Mouse (Mus musculus): ENCODE measurements around the gene Tspan33. TPM values are rescaled to one million over a fixed set of nuclear protein-coding genes. Genes with fewer than 3 reads are reported as not detected.

Tspan33 gene
- total RNA-seq, 1 experiment from 2014 or later: 6.5 TPM

DNA sequence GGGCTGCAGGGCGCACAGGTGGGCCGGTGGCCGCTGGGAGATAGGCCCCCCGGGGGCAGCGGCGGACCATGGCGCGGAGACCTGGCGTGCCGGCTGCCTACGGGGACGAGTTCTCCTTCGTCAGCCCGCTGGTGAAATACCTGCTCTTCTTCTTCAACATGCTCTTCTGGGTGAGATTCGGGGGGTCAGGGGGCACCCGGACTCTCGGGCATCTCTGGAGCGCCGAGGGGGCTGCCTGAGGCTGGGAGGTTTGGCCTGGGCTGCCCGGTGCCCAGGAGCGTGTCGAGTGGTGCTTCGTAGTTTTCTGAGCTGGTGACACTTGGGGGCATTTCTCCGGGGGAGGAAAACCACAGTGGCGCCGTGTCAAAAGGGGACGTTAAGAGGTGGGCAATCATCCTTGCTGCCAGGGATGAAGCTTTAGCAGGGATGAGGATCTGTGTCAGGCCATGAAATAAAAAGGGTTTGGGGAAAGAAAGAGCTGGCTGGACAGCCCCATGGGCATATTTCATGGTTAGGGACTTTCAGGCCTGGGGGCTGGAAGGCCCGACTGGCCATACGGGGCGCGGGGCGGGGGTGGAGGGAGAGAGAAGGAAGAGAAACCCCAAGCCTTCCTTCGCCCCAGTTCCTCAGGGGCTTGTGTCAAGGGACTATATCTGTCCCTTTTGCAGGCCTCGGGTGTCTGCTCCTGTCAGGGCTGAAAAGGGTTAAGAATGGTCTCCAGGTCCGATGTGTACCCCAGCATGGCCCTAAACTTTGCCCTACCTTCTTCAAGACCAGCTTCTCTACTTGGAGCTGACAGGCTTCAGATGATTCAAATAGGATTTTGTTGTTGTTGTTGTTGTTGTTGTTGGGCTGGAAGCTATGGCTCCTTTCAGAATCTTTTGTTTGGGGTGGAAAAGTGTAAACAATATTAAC lies 610 bp downstream of the Tspan33 start:
- no peak for ATAC-seq (replicated peaks in 1 of 2; ENCODE audit: insufficient read depth in 1 of 2, low FRiP score in 2 of 2, low TSS enrichment in 1 of 2, low read depth in 1 of 2, poor library complexity in 2 of 2, severe bottlenecking in 2 of 2)

DNA sequence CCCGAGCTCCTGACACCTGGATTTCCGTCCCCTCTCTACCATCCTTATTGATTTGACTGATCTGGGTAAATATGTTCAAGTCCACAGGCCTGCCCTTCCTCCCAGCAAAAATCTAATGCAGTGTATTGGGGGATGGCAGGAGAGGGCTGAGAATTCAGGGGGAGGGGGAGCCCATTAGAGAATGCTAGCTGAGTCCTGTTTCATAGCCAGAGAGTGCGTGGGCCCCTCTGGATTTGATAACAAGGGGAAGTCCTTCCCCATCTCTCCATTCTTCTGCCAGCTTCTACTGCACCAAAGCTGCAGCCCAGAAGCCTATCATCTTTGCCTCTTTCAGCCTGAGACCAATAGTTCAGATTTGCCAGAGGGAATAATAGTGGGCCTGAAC lies 1.3 kb downstream of the Tspan33 start:
- ATAC-seq (replicated peaks in 1 of 2; ENCODE audit: insufficient read depth in 1 of 2, low FRiP score in 2 of 2, low TSS enrichment in 1 of 2, low read depth in 1 of 2, poor library complexity in 2 of 2, severe bottlenecking in 2 of 2): no peak

DNA sequence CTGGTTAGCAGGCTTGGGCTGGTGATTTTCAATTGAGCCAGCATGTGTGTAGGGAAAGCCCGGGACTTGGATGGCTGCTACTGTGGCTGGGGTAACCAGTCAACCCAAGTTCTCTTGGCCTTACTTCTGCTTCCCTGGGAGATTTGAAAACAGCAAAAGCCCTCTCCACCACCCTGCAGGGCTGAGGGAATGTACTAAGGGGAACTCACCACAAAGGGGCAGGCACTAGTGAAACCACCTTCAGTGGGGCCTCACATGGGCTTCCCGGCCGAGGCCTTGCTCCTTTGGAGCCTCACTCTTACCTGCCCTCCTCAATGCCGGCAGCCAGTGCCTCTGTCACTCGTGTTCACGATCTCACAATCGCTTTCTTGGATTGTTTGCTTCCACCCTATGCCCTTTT lies 2.0 kb downstream of the Tspan33 start:
- peak; percentile 69 to 70 for ATAC-seq (replicated peaks in 1 of 2; ENCODE audit: insufficient read depth in 1 of 2, low FRiP score in 2 of 2, low TSS enrichment in 1 of 2, low read depth in 1 of 2, poor library complexity in 2 of 2, severe bottlenecking in 2 of 2)

DNA sequence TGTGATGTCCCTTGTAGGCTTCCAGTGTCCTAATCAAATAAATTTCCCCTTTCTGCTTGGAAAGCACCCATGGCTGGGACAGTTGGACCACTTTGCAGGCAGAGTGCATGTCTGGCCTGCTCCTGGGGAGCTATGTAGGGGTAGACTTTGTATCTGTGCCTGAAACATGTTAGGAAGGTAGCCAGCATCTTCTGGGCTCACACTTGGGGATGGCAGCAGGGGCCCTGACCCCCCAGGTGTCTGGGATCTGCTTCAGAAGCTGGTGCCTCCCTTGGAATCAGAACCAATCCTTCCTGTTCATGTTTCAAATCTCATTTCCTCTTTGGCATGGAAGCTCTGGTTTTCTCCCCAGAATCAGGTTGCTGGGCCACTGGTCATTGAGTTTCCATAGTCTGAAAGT lies 3.1 kb downstream of the Tspan33 start:
- no peak for ATAC-seq (replicated peaks in 1 of 2; ENCODE audit: insufficient read depth in 1 of 2, low FRiP score in 2 of 2, low TSS enrichment in 1 of 2, low read depth in 1 of 2, poor library complexity in 2 of 2, severe bottlenecking in 2 of 2)

DNA sequence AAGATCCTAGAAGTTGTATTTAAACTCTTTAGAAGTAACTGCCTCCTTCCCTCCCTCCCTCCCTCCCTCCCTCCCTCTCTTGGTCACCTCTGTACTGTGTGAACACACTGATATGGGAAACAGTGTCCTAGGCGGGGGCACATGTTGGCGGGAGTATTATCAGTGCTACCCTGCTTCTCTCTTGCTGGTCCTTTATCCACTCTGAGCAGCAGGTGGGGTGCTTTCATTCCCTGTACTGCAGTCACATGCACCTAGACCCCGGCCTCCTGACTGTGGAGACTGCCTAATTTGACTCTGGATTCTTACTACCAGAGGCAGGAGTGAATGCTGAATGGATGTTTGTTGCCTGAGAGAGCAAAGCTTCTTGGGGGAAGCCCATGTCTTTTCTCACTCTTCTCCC lies 3.5 kb downstream of the Tspan33 start:
- no peak for ATAC-seq (replicated peaks in 1 of 2; ENCODE audit: insufficient read depth in 1 of 2, low FRiP score in 2 of 2, low TSS enrichment in 1 of 2, low read depth in 1 of 2, poor library complexity in 2 of 2, severe bottlenecking in 2 of 2)

DNA sequence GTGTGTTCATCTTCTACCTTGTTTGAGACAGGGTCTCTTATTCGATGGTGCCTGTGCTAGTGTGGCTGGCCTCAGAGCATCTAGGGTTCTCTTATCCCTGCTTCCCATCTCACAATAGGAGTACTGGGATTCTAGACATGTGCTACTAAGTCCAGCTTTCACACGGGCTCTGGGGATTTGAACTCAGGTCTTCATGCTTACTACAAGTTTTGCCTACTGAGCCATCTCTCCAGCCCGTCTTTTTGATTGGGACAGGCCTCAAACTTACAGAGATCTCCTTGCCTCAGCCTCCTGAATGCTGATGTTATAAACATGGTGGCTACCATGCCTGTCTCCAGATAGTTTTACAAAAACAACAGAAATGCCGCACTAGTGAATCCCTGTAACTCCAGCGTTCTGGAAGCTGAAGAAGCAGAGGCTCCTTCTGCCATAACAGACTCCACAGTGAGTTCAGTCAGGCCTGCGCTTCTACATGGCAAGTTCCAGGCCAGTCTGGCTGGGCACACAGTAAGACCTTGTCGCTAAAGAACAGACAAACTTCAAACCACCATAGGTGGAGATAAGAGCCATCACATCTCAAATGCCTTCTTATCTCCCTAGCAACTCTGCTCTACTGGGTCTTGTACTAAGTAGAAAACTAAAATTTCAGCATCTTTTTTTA lies 5.2 kb downstream of the Tspan33 start:
- no peak for ATAC-seq (replicated peaks in 1 of 2; ENCODE audit: insufficient read depth in 1 of 2, low FRiP score in 2 of 2, low TSS enrichment in 1 of 2, low read depth in 1 of 2, poor library complexity in 2 of 2, severe bottlenecking in 2 of 2)

DNA sequence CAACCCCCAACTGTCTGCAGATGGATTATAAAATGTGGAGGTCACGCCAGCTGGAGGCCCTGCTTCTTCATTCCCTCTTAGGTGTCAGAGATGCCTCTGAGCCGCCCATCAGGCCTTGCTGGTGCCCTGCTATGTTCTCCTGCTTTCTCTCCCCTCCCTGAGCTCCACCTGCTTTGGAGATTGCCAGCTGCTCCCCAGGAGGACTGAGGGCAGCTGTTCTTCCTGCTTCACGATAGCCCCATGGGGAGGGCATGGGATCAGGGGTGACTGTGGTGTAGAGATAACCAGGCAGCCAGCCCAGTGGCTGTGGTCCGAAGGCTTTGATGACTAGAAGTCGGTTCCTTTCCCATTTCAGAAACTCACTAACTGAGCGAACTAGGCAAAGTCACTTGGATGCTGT lies 7.0 kb downstream of the Tspan33 start:
- peak; percentile 70 to 77 for ATAC-seq (replicated peaks in 1 of 2; ENCODE audit: insufficient read depth in 1 of 2, low FRiP score in 2 of 2, low TSS enrichment in 1 of 2, low read depth in 1 of 2, poor library complexity in 2 of 2, severe bottlenecking in 2 of 2)

DNA sequence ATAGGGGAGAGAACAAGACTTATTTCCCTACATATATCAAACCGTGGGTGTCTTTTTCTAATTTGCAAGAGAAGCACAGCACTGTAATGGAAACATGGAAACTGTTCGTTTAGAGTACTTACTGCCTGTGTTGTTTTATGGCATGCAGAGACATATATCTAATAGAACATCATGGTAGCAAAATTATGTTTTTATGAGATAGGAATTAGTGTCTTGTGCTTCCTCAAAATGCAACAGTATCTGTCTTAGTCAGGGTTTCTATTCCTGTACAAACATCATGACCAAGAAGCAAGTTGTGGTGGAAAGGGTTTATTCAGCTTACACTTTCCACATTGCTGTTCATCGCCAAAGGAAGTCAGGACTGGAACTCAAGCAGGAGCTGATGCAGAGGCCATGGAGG lies 8.1 kb downstream of the Tspan33 start:
- ATAC-seq (replicated peaks in 1 of 2; ENCODE audit: insufficient read depth in 1 of 2, low FRiP score in 2 of 2, low TSS enrichment in 1 of 2, low read depth in 1 of 2, poor library complexity in 2 of 2, severe bottlenecking in 2 of 2): no peak

DNA sequence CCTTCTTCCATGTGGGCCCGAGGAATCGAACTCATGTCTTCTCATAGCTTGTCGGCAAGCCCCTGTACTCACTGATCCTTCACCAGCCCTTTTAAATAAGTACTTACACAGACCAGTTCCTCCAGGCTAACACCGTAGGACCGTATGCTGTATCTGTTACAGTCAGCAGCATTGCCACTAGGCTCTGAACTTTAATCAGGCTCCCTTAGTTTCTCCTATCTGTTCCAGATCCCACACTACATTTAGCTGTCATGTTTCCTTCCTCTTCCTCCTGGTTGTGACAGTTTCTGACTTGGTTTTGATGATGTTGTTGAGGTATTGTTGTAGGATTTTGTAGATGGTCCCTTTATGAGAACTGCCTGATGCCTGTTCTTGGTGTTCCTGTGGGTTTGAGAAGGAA lies 10.1 kb downstream of the Tspan33 start:
- no peak for ATAC-seq (replicated peaks in 1 of 2; ENCODE audit: insufficient read depth in 1 of 2, low FRiP score in 2 of 2, low TSS enrichment in 1 of 2, low read depth in 1 of 2, poor library complexity in 2 of 2, severe bottlenecking in 2 of 2)

DNA sequence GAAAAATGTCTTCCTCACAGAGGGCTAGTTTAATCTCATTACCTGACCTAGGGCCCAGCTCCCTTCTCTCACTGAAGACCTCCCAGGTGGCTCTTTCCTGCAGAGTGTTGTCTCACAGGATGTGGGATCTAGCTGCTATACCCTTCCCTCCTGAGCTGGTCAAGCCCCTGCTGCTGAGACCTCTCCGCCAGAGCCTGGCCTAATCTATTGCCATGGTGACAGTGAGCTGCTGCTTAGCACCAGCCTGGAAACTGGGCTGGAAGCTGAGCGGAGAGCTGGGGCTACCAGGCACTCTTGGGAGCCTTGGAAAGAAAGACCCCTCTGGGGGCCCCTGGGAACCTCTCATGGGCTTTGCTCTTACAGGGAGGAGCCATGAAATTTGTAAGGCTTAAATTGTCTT lies 13.9 kb downstream of the Tspan33 start:
- no peak for ATAC-seq (replicated peaks in 1 of 2; ENCODE audit: insufficient read depth in 1 of 2, low FRiP score in 2 of 2, low TSS enrichment in 1 of 2, low read depth in 1 of 2, poor library complexity in 2 of 2, severe bottlenecking in 2 of 2)

DNA sequence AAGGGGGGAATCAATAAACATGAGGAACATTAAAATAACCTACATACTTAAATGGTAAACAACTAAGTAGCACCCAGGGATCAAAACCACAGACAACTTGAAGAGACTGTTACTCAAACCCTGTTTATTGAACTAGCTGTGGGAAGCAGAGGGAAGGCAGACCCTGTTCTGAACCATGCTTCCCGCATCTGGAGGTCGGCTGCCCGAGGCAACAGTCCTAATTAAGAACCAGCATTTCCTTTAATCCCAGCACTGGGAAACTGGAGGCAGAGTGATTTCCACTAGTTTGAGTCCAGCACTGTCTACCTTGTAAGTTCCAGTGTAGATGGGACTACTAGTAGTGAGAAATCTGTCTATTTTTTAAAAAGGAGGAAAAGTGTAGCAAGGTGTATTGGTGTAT lies 17.3 kb downstream of the Tspan33 start:
- ATAC-seq (replicated peaks in 1 of 2; ENCODE audit: insufficient read depth in 1 of 2, low FRiP score in 2 of 2, low TSS enrichment in 1 of 2, low read depth in 1 of 2, poor library complexity in 2 of 2, severe bottlenecking in 2 of 2): no peak

DNA sequence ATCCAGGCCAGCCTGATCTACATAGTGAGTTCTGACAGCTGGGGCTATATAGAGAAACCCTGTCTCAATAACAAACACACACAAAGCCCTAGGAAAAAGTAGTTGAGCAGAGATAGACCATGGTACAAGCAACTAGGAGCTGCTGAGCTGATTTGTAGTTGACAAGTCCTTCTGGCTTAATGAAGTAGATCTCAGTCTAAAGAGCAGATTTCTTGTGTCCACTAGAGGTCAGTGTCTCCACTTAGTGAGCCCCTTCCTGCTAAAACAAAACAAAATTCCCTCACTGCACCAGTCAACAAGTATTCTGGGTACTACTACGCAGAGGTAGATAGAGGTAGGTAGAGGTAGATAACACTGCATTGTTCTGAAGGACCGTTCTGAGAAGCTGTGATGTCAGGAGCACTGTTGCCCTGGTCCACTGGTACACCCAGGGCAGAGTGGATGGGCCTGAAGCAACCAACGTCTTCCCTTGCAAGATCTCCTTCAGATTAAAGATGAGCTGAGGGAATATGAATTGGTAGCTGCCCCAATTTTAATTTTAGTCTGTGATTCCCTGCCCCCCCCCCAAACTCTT lies 18.1 kb downstream of the Tspan33 start:
- ATAC-seq (replicated peaks in 1 of 2; ENCODE audit: insufficient read depth in 1 of 2, low FRiP score in 2 of 2, low TSS enrichment in 1 of 2, low read depth in 1 of 2, poor library complexity in 2 of 2, severe bottlenecking in 2 of 2): peak in 1 of 2 experiments; percentile 45; a peak in 1 of 4 replicates

DNA sequence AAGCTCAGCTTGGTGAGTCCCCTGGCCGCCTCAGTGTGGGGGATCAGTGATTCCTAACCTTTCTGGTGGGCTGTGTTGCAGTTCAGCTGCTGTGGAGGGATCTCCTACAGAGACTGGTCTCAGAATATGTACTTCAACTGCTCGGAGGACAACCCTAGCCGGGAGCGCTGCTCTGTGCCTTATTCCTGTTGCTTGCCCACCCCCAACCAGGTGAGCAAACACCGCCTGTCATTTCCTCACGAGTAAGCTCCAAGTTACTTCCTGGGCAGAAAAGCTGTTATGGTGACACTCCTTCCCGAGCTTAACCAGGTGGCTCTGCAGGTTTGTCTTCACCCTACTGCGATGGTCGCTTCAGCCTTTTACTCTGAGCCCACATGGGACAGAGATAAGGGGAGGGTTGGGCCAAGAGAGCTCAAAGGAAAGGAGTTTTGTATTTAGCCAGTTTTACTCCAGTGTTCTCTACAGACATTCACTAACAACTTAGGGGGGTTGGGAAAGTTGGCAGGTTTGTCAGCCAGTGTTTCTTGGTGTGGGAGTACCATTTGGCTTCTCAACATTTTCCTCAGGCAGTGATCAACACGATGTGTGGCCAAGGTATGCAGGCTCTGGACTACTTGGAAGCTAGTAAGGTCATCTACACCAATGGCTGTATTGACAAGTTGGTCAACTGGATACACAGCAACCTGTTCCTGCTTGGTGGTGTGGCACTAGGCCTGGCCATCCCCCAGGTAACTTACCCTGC lies 22.8 kb downstream of the Tspan33 start:
- no peak for ATAC-seq (replicated peaks in 1 of 2; ENCODE audit: insufficient read depth in 1 of 2, low FRiP score in 2 of 2, low TSS enrichment in 1 of 2, low read depth in 1 of 2, poor library complexity in 2 of 2, severe bottlenecking in 2 of 2)

DNA sequence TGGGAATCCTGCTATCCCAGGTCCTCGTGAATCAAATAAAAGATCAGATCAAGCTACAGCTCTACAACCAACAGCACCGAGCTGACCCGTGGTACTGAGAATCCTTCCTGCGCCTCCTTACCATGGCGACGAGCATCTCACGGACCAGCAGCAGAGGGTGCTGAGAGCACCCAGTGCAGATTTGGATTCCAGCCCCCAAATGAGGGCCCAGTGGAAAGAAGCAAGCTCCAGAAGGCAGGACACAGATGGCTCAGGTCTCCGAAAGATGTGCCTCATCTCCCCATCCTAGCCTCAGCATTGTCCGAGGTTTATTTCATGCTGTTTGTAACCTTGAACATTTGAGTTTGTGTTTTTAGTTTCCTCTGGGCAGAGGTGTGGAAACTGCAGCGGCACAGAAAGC lies 23.5 kb downstream of the Tspan33 start:
- no peak for ATAC-seq (replicated peaks in 1 of 2; ENCODE audit: insufficient read depth in 1 of 2, low FRiP score in 2 of 2, low TSS enrichment in 1 of 2, low read depth in 1 of 2, poor library complexity in 2 of 2, severe bottlenecking in 2 of 2)

DNA sequence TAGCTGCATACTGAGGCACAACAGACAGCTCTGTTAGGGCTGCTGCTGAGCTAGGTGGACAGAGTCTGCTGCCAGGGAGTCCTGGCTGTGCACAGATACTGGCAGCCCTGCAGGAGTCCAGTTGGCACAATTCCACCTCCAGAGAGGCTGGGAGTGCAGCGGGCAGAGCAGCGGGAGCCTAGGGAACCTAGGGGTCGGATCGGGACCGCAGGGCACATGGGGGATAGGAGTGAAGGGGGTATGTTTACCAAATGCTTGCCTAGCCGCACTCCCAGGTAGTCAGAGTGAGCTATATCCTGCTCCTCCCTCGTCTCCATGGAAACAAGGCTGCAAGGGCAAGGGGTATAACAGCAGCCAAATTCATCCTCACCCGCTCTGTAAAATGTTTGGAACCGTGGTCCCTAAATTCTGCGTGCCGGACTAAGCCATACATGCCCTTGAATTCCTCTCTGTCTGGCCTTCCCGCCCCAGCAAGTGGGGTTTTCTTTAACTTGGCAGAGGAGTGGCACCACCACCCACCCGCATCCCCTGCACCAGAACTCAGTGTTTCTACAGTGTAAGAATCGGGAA lies 24.0 kb downstream of the Tspan33 start:
- no peak; a peak in 1 of 4 replicates for ATAC-seq (replicated peaks in 1 of 2; ENCODE audit: insufficient read depth in 1 of 2, low FRiP score in 2 of 2, low TSS enrichment in 1 of 2, low read depth in 1 of 2, poor library complexity in 2 of 2, severe bottlenecking in 2 of 2)

DNA sequence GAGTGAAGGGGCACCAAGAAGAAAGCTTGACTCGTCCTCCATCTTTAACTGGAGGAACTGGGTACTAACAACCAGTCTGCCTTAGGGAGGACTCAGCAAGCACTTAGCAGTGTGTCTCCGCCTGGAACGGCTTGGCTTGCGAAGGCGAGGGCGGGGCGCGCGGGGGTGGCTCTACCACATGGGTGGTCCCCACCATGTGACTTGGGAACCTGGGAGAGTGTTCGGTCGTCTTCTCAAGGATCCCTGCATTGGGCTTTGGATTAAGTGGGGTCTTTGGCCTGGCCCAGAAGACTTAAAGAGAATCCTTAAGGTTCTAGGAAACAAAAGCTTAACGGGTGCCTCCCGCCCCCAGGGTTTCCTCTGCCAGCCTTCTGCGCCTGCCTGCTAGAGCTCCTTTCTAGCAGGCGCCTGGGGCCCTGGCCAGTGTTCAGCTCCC lies 24.9 kb downstream of the Tspan33 start:
- peak; percentile 54 to 65; a peak in 2 of 4 replicates for ATAC-seq (replicated peaks in 1 of 2; ENCODE audit: insufficient read depth in 1 of 2, low FRiP score in 2 of 2, low TSS enrichment in 1 of 2, low read depth in 1 of 2, poor library complexity in 2 of 2, severe bottlenecking in 2 of 2)

DNA sequence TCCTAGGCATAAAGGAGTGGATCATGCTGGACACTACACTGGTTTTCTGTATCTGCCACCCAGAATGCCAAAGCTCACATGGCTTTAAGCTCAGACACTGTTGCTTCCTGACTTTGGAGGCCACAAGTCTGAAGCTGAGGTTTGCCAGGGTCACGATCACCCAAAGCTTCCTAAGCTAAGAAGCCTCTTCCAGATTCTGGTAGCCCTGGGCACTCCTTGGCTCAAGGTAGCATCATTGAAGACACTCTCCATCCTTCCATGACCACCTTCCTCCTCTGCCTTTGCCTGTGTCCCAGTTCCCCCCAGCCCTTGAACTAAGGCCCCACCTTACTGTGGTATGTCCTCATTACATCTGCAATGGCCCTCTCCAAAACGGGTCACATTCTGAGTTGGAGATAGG lies 27.9 kb downstream of the Tspan33 start:
- no peak for ATAC-seq (replicated peaks in 1 of 2; ENCODE audit: insufficient read depth in 1 of 2, low FRiP score in 2 of 2, low TSS enrichment in 1 of 2, low read depth in 1 of 2, poor library complexity in 2 of 2, severe bottlenecking in 2 of 2)

Data from hematopoietic stem cell, adult 5-6 weeks (primary cell).